Mouse (Mus musculus): Measurements from ENCODE around the gene Ldlrap1. TPM values are rescaled to one million over a fixed set of nuclear protein-coding genes. Genes with fewer than 3 reads are reported as not detected.

The Ldlrap1 gene
- total and polyA plus RNA-seq, 3 experiments = 1.4 to 3.7 (median 2.2) TPM

GRCm38 (mm10) chr4:134775234-134775944 lies 7.6 kb upstream of the Ldlrap1 start:
- peaks cover 18% of the 10 kb centered on the region for H3K27me3 ChIP-seq (replicated peaks)
- in situ Hi-C loops (cut with MboI; ENCODE audit: low pct_ligation_motif_present, low pct_unique_long_range_greater_than_20kb, low sequenced_read_pairs) (no loop called here), dilution Hi-C loops (cut with MboI; ENCODE audit: extremely low pct_ligation_motif_present, extremely low pct_unique_long_range_greater_than_20kb, low sequenced_read_pairs) (no loop called here)
- H3K79me2 ChIP-seq (replicated peaks; ENCODE audit: control insufficient read depth, extremely low read depth, insufficient read depth, poor library complexity, severe bottlenecking) = no peaks in the 10 kb centered on the region
- TF ChIP-seq CHD1 (IDR thresholded peaks at IDR 0.05; ENCODE audit: low read depth, low read length) (no peak), MAFK (IDR thresholded peaks at IDR 0.05; ENCODE audit: insufficient replicate concordance, low read length) (no peak), SIN3A (IDR thresholded peaks at IDR 0.05; ENCODE audit: low read length) (no peak), IRF4 (IDR thresholded peaks at IDR 0.05; ENCODE audit: low read depth, low read length) (no peak), ZKSCAN1 (IDR thresholded peaks at IDR 0.05; ENCODE audit: borderline replicate concordance, low read depth, low read length) (no peak), BHLHE40 (IDR thresholded peaks at IDR 0.05; ENCODE audit: low read depth, low read length) (no peak), EP300 (IDR thresholded peaks at IDR 0.05; ENCODE audit: low read length) (no peak), ZMIZ1 (IDR thresholded peaks at IDR 0.05; ENCODE audit: low read depth, low read length) (no peak), CTCF (conservative IDR thresholded peaks at IDR 0.05 in 1 of 2, IDR thresholded peaks at IDR 0.05 in 1 of 2; ENCODE audit: low read depth in 2 of 2, low read length in 2 of 2) (no peak), UBTF (IDR thresholded peaks at IDR 0.05; ENCODE audit: low read depth, low read length) (no peak), RAD21 (IDR thresholded peaks at IDR 0.05; ENCODE audit: low read depth, low read length) (no peak), NELFE (IDR thresholded peaks at IDR 0.05; ENCODE audit: low read depth, low read length) (no peak), ZNF384 (IDR thresholded peaks at IDR 0.05; ENCODE audit: low read depth, low read length) (no peak), RCOR1 (conservative IDR thresholded peaks at IDR 0.05; ENCODE audit: low read depth, low read length) (no peak)
- no peak overlapping the region for H3K27ac ChIP-seq (ENCODE audit: insufficient read depth, low read depth)
- DNase-seq (ENCODE audit: extremely low read depth) = no peak
- no peak overlapping the region for H3K4me3 ChIP-seq (replicated peaks in 1 of 3; ENCODE audit: low read depth in 2 of 3, low read length in 2 of 3, poor library complexity in 1 of 3)
- no peak overlapping the region for H3K4me2 ChIP-seq (ENCODE audit: insufficient read depth, low read depth, poor library complexity, severe bottlenecking)
- H3K36me3 ChIP-seq (replicated peaks in 1 of 2; ENCODE audit: control insufficient read depth in 1 of 2, insufficient read depth in 1 of 2, low read length in 1 of 2) = no peaks in the 10 kb centered on the region
- H3K4me1 ChIP-seq (ENCODE audit: control insufficient read depth in 1 of 2, insufficient read depth in 2 of 2) = peaks cover 6 to 11% of the 10 kb centered on the region in 2 experiments
- H3K9me3 ChIP-seq (replicated peaks; ENCODE audit: low read length) = no peaks in the 10 kb centered on the region
- H3K9ac ChIP-seq (ENCODE audit: insufficient read depth, low read depth) = no peak overlapping the region

DNA sequence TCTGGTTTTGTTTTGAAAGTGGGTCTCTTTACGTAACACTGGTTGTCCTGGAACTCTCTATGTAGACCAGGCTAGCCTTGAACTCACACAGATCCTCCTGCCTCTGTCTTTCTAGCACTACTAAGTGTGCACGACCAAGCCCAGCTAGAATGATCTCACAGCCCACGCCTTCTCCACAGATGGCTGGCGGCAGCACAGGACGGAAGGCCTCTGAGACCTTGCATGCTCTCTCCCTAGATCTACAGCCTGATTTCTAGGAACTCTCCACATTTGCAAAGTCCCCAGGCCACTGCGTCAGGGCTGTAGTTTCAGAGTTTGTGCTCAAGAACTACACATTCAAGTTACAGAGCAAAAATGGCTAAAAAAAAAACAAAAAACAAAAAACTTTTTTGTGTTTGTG lies 6.3 kb upstream of the Ldlrap1 start:
- no peaks in the 10 kb centered on the region for H3K9me3 ChIP-seq (replicated peaks; ENCODE audit: low read length)
- H3K36me3 ChIP-seq (replicated peaks in 1 of 2; ENCODE audit: control insufficient read depth in 1 of 2, insufficient read depth in 1 of 2, low read length in 1 of 2) = no peaks in the 10 kb centered on the region
- no peak overlapping the region for H3K4me2 ChIP-seq (ENCODE audit: insufficient read depth, low read depth, poor library complexity, severe bottlenecking)
- H3K27me3 ChIP-seq (replicated peaks) = peaks cover 27% of the 10 kb centered on the region
- TF ChIP-seq NRF1 (IDR thresholded peaks at IDR 0.05; ENCODE audit: low read depth, low read length) (no peak), JUN (IDR thresholded peaks at IDR 0.05; ENCODE audit: insufficient read depth, low read depth, low read length) (no peak), MAX (IDR thresholded peaks at IDR 0.05; ENCODE audit: low read length) (no peak), MYC (IDR thresholded peaks at IDR 0.05; ENCODE audit: low read depth, low read length) (no peak), ZC3H11A (IDR thresholded peaks at IDR 0.05; ENCODE audit: low read depth, low read length) (no peak), BHLHE40 (IDR thresholded peaks at IDR 0.05; ENCODE audit: low read depth, low read length) (no peak), MAZ (IDR thresholded peaks at IDR 0.05; ENCODE audit: low read depth, low read length) (no peak), IRF4 (IDR thresholded peaks at IDR 0.05; ENCODE audit: low read depth, low read length) (no peak), ELF1 (IDR thresholded peaks at IDR 0.05; ENCODE audit: low read depth, low read length) (no peak), MXI1 (IDR thresholded peaks at IDR 0.05; ENCODE audit: low read depth, low read length) (no peak), USF2 (conservative IDR thresholded peaks at IDR 0.05; ENCODE audit: low read depth, low read length) (no peak), ZKSCAN1 (IDR thresholded peaks at IDR 0.05; ENCODE audit: borderline replicate concordance, low read depth, low read length) (no peak), JUND (conservative IDR thresholded peaks at IDR 0.05; ENCODE audit: low read depth, low read length) (no peak), ETS1 (conservative IDR thresholded peaks at IDR 0.05; ENCODE audit: low read depth, low read length) (no peak), MAFK (IDR thresholded peaks at IDR 0.05; ENCODE audit: insufficient replicate concordance, low read length) (no peak), POLR2A (IDR thresholded peaks at IDR 0.05; ENCODE audit: low read depth, low read length) (no peak), TCF12 (IDR thresholded peaks at IDR 0.05; ENCODE audit: low read depth, low read length) (no peak), UBTF (IDR thresholded peaks at IDR 0.05; ENCODE audit: low read depth, low read length) (no peak)
- in situ Hi-C loops (cut with MboI; ENCODE audit: low pct_ligation_motif_present, low pct_unique_long_range_greater_than_20kb, low sequenced_read_pairs) = no loop called here
- H3K4me3 ChIP-seq (replicated peaks in 1 of 3; ENCODE audit: low read depth in 2 of 3, low read length in 2 of 3, poor library complexity in 1 of 3) = no peak overlapping the region
- no peaks in the 10 kb centered on the region for H3K79me2 ChIP-seq (replicated peaks; ENCODE audit: control insufficient read depth, extremely low read depth, insufficient read depth, poor library complexity, severe bottlenecking)
- no peak for DNase-seq (ENCODE audit: extremely low read depth)
- H3K4me1 ChIP-seq (ENCODE audit: control insufficient read depth in 1 of 2, insufficient read depth in 2 of 2) = peaks cover 6 to 11% of the 10 kb centered on the region in 2 experiments
- H3K9ac ChIP-seq (ENCODE audit: insufficient read depth, low read depth) = no peak overlapping the region
- no peak overlapping the region for H3K27ac ChIP-seq (ENCODE audit: insufficient read depth, low read depth)
- dilution Hi-C loops (cut with MboI; ENCODE audit: extremely low pct_ligation_motif_present, extremely low pct_unique_long_range_greater_than_20kb, low sequenced_read_pairs) = no loop called here

Data from CH12.LX (cell line).